Mouse (Mus musculus): ENCODE data around the gene Magt1. TPM values are rescaled to one million over a fixed set of nuclear protein-coding genes. Genes with fewer than 3 reads are reported as not detected.

The Magt1 gene
- total RNA-seq, 1 experiment from 2014 or later = 51.5 TPM

Other genes starting within 250 kb of the Magt1 start
- not detected in 2 replicates for gene Fgf16, start 247.6 kb downstream of the Magt1 start, total RNA-seq (2017)
- gene Atrx, start 82.5 kb downstream of the Magt1 start, total RNA-seq (2017) = 445 and 511 TPM in 2 replicates
- gene Cox7b, start 3.8 kb upstream of the Magt1 start, total RNA-seq (2017) = 297 and 349 TPM in 2 replicates
- gene Atp7a, start 15.4 kb upstream of the Magt1 start, total RNA-seq (2017) = 9.1 and 19.3 TPM in 2 replicates
- 5.6 and 9.9 TPM in 2 replicates for gene Tlr13, start 131.3 kb upstream of the Magt1 start, total RNA-seq (2017)
- 208 and 266 TPM in 2 replicates for gene Pgk1, start 175.2 kb upstream of the Magt1 start, total RNA-seq (2017)
- gene Taf9b, start 209.3 kb upstream of the Magt1 start, total RNA-seq (2017) = 8.3 and 8.8 TPM in 2 replicates
- gene Fnd3c2, start 243.5 kb upstream of the Magt1 start, total RNA-seq (2017) = not detected in 2 replicates

Data from hematopoietic stem cell, adult 5-6 weeks (primary cell).